In genomic region chr8:84893709-84894134, GRCm38 (mm10) we compare ENCODE assay signal across 8 mouse cellular contexts. TPM values are rescaled to one million over a fixed set of nuclear protein-coding genes. Genes with fewer than 3 reads are reported as not detected.
DNase-seq lines count a peak whose midpoint lies in the region; ATAC-seq lines count a peak whose summit lies in the region.

Gene Gcdh, minus strand, starts transcription at chr8:84893921.

- peak; percentile 99 for ATAC-seq in inflammation-experienced regulatory T-cells, adult 6 months
- peak; percentile 99 for ATAC-seq in megakaryocyte-erythroid progenitor cell, adult 5-6 weeks (replicated peaks; ENCODE audit: low FRiP score, low TSS enrichment, poor library complexity, severe bottlenecking)

- DNase-seq in adrenal gland, adult (ENCODE audit: inconsistent age in 2 of 2, low spot score in 1 of 2), result peak; percentile 94 to 97
- DNase-seq in embryo, embryonic 10.5 days (ENCODE audit: low spot score), result peak; percentile 98
- peak; percentile 88 for DNase-seq in gastrocnemius, postnatal 14 days
- peak; percentile 92 to 93 for DNase-seq in left cerebral cortex, postnatal 10 days (ENCODE audit: extremely low spot score in 1 of 2, low spot score in 2 of 2)
- DNase-seq in right cerebral cortex, postnatal 25 days, result peak; percentile 93
- peak; percentile 86 to 88 for DNase-seq in urinary bladder, postnatal 4 days (ENCODE audit: low spot score in 2 of 2)

- intact Hi-C loops in gastrocnemius, postnatal 14 days (cut with DNase I; ENCODE audit: low total_unique reads), result loop anchor here (5.0 kb wide), 1 partner anchor 41 kb away; no protein-coding TSS in a partner anchor
- intact Hi-C loops in left cerebral cortex, postnatal 10 days (cut with DNase I), result no loop called here

RNA-seq across cellular contexts. Expression of gene Gcdh, which starts in this region (rescaled TPM):
- 10 to 100 TPM; 23.3 to 30.0 TPM for total RNA-seq in gastrocnemius, postnatal 14 days (2021)
- polyA plus RNA-seq in inflammation-experienced regulatory T-cells, adult 6 months (2017; shearing (Covaris generic)), result 10 to 100 TPM; 14.5 to 19.9 (median 19.2) TPM
- total RNA-seq in left cerebral cortex, postnatal 10 days (2021), result 10 to 100 TPM; 29.4 to 36.6 TPM
- 34.7 and 51.0 TPM in 2 replicates for total RNA-seq in megakaryocyte-erythroid progenitor cell, adult 5-6 weeks (2014; fragmentation: Nextera tagmentation)
- total RNA-seq in megakaryocyte-erythroid progenitor cell, adult 5-6 weeks (2017), result 37.0 and 42.9 TPM in 2 replicates

Comparison
In these comparisons a context has a peak if more than half of its experiments do, and no peak if none do; other contexts are left out.
1. Peak in every context shown above with its lines: DNase-seq and ATAC-seq.